Mouse (Mus musculus) ES-E14 (cell line): ENCODE data around the gene Gm36176. TPM values are rescaled to one million over a fixed set of nuclear protein-coding genes. Genes with fewer than 3 reads are reported as not detected.
"Not testable (repeated sequence)": the region's sequence is repeated elsewhere in the genome, so short reads cannot be mapped to it uniquely, and the experiment has no call there.

ENCODE experiments used
- DNase-seq: peaks from one replicate; pipeline ENCODE4 v3.0.0-alpha.2; 2013; ENCODE audit warnings: low read depth, low spot score
- H3K27ac ChIP-seq: 2 replicates; pipeline ENCODE4 v1.5.1; 2012; ENCODE audit warnings: low read depth, mild to moderate bottlenecking, low read length, moderate library complexity, mixed read lengths; ENCODE audit not compliant: poor library complexity, insufficient read depth, severe bottlenecking
- H3K36me3 ChIP-seq: 2 replicates; pipeline ENCODE4 v1.6.1; 2012; ENCODE audit warnings: mild to moderate bottlenecking, low read length, moderate library complexity, mixed read lengths; ENCODE audit not compliant: control insufficient read depth, poor library complexity, insufficient read depth, severe bottlenecking
- H3K4me1 ChIP-seq, 2 experiments: fragments of 150-350 bp in 1 of 2; sonication (generic) in 1 of 2; 2 replicates each; pipeline ENCODE4 v1.6.1; 2012; ENCODE audit warnings: low read length in 2 of 2, mild to moderate bottlenecking in 1 of 2, mixed read lengths in 1 of 2; ENCODE audit not compliant: control insufficient read depth in 2 of 2, insufficient read depth in 2 of 2, poor library complexity in 1 of 2
- H3K4me3 ChIP-seq, 2 experiments: fragments of 150-350 bp in 1 of 2; sonication (generic) in 1 of 2; 2 replicates each; pipeline ENCODE4 v1.5.1; 2012; ENCODE audit warnings: low read length in 2 of 2, low read depth in 1 of 2, mild to moderate bottlenecking in 1 of 2, mixed read lengths in 1 of 2; ENCODE audit not compliant: insufficient read depth in 1 of 2, poor library complexity in 1 of 2, severe bottlenecking in 1 of 2
- H3K9ac ChIP-seq: 2 replicates; pipeline ENCODE4 v1.6.1; 2012; ENCODE audit warnings: low read depth, mild to moderate bottlenecking, low read length, mixed read lengths; ENCODE audit not compliant: poor library complexity, insufficient read depth, severe bottlenecking
- H3K9me3 ChIP-seq: fragments of 150-350 bp; sonication (generic); 2 replicates; pipeline ENCODE4 v1.6.1; 2012; ENCODE audit warnings: low read depth, mild to moderate bottlenecking, low read length; ENCODE audit not compliant: control insufficient read depth, insufficient read depth
- CHD2 ChIP-seq: IDR thresholded peaks from 2 replicates; pipeline ENCODE4 v1.6.1; 2014; ENCODE audit warnings: mild to moderate bottlenecking, low read depth, low read length, inconsistent platforms
- HCFC1 ChIP-seq: IDR thresholded peaks from 2 replicates; pipeline ENCODE4 v1.6.1; 2012; ENCODE audit warnings: low read length, inconsistent platforms, borderline replicate concordance; ENCODE audit not compliant: insufficient read depth
- MAFK ChIP-seq: IDR thresholded peaks from 2 replicates; pipeline ENCODE4 v1.6.1; 2014; ENCODE audit warnings: mild to moderate bottlenecking, low read depth, low read length, inconsistent platforms; ENCODE audit not compliant: insufficient read depth
- ZC3H11A ChIP-seq: IDR thresholded peaks from 2 replicates; pipeline ENCODE4 v1.6.1; 2012; ENCODE audit warnings: low read depth, mild to moderate bottlenecking, inconsistent platforms, low read length, borderline replicate concordance
- ZNF384 ChIP-seq: IDR thresholded peaks from 2 replicates; pipeline ENCODE4 v1.6.1; 2012; ENCODE audit warnings: low read depth, low read length, inconsistent platforms
- in situ Hi-C, 2 experiments: fragments of 600-800 bp; cut with MboI; formaldehyde crosslinking; loops; one replicate each; pipeline ENCODE4 v1.15.1; 2025; ENCODE audit warnings: low sequenced_read_pairs in 2 of 2, inconsistent platforms in 1 of 2; ENCODE audit not compliant: unreplicated experiment in 2 of 2
- total RNA-seq: library from RNA; depleted of rRNA; stranded (reverse); fragments of 300-350 nt; gene quantifications from 2 replicates; pipeline ENCODE4 v1.2.3, GENCODE M21; 2012; rRNA removed

Gene Gm36176
- not detected in 2 replicates for total RNA-seq

DNA sequence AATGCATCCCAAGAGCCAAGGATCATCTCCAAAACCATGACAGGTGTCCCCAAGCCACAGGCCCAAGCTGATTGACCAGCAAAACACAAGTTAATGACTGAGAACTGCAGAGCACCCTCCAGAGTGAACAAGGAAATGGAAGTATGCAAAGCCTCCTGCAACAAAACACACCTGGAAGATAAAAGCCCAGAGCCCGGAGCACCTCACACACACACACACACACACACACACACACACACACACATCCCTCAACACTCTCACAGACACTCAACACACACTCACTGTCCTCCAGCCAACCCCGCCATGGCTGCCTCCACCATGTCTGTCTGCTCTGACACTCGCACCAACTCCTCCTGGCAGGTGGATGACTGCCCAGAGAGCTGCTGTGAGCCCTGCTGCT, at the start of gene Gm36176:
TSS of gene Gm36176 (plus strand) at position 301 of the 400 bp plus-strand sequence.
- Histone ChIP-seq H3K27ac (no peak within 1 kb of the TSS), H3K9me3 (no peaks in the 10 kb centered on the region), H3K36me3 (no peaks in the 10 kb centered on the region), H3K4me1 (peaks cover 0 to 5% of the 10 kb centered on the region in 2 experiments; a peak in 1 of 4 replicates), H3K9ac (no peak within 1 kb of the TSS), H3K4me3 (no peak within 1 kb of the TSS)
- in situ Hi-C loops: no loop called here
- DNase-seq: no peak
- TF ChIP-seq HCFC1: no peak

DNA sequence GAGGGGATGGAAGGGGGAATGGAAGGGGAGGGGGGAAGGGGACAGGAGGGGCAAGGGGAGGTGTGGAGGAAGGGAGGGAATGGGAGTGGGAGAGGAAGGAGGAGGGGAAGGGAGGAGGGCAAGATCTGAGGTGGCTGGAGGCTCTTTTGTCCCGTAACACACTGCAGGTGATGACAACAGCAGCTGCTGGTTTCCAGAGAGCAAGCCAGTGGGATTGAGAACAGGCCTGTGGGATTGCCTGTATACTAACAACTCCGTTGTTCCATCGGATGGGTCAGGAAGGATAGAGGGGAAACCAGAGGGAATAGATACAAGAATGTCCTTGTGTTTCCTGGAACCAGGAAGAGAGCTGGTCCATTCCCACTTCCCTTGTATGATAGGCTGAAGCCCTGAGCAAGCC, 48.9 kb upstream of the Gm36176 start:
- no peak overlapping the region for H3K4me3 ChIP-seq
- no peaks in the 10 kb centered on the region for H3K36me3 ChIP-seq
- in situ Hi-C loops: no loop called here
- H3K9me3 ChIP-seq: no peaks in the 10 kb centered on the region
- H3K27ac ChIP-seq: no peak overlapping the region
- no peaks in the 10 kb centered on the region for H3K4me1 ChIP-seq
- no peak for TF ChIP-seq CHD2
- no peak for TF ChIP-seq ZNF384
- TF ChIP-seq ZC3H11A: no peak
- TF ChIP-seq MAFK: no peak
- no peak for TF ChIP-seq HCFC1
- DNase-seq: no peak
- H3K9ac ChIP-seq: no peak overlapping the region

DNA sequence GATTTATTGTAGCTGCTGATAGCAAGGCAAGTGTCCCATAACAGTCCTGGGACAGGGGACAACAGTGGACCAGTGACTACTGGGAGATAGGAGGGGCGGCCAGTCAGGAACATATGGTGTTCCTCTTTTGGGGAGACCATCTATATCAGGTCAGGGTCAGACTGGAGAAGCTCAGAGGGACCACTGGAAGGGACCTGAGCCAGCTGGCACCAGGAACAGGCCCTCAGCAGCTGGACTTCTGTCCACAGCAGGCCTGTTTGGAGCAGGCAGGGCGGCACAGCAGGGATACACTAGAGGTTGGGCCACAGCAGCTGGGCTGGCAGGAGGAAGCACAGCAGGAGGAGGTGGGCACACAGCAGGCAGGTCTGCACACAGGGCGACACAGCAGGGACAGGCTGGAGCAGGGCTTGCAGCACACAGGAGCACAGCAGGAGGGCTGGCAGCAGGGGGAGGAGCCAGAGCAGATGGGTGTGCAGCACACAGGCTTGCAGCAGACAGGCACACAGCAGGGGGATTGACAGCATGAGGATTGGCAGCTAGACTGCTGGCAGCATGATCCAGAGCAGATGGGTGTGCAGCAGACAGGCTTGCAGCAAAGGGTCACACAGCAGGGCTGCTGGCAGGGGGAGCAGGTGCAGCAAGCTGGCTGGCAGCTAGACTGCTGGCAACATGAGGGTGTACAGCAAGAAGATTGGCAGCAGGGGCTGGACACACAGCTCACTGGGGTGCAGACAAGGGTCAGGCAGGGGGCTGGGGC, 48.3 kb upstream of the Gm36176 start:
- H3K9ac ChIP-seq, DNase-seq, H3K4me1 ChIP-seq, H3K36me3 ChIP-seq, H3K27ac ChIP-seq, H3K9me3 ChIP-seq, H3K4me3 ChIP-seq, in situ Hi-C loops: not testable (repeated sequence)

GRCm38 (mm10) chr10:77798921-77799508, 47.6 kb upstream of the Gm36176 start, which contains the start of gene Gm19668:
Gene Gm19668, minus strand, starts transcription at chr10:77799133.
- no peak for TF ChIP-seq MAFK
- TF ChIP-seq ZNF384: no peak
- no peak for TF ChIP-seq CHD2
- TF ChIP-seq HCFC1: no peak
- no peak for TF ChIP-seq ZC3H11A
- in situ Hi-C loops: no loop called here

DNA sequence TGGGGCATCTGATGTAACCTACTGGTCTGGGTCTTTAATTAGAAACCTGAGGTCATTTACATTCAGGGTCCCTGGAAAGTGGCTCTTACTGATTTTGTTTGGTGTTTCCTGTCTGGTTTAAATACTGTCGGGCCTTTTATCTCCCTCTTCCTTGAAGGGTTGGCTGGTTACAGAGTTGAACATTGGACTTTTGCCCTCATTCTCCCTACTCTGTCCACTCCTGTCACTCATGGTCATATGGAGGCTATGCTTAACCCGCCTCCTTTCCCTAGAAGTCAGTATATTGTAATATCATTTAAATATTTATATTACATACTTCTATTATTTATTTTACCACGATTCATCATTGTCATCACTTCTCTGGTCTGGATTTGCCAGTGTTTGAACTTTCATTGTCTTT, 42.5 kb upstream of the Gm36176 start:
- Histone ChIP-seq H3K9ac (no peak overlapping the region), H3K27ac (no peak overlapping the region), H3K4me3 (no peak overlapping the region), H3K4me1 (no peaks in the 10 kb centered on the region), H3K9me3 (no peaks in the 10 kb centered on the region), H3K36me3 (no peaks in the 10 kb centered on the region)
- DNase-seq: no peak
- in situ Hi-C loops: no loop called here
- no peak for TF ChIP-seq CHD2
- TF ChIP-seq ZC3H11A: no peak

More at GRCm38 (mm10) chr10:77798921-77799508, 47.6 kb upstream of the Gm36176 start, which contains the start of gene Gm19668:
- Histone ChIP-seq H3K4me1 (no peaks in the 10 kb centered on the region), H3K27ac (no peak within 1 kb of the TSS), H3K4me3 (no peak within 1 kb of the TSS), H3K36me3 (no peaks in the 10 kb centered on the region), H3K9me3 (no peaks in the 10 kb centered on the region), H3K9ac (no peak within 1 kb of the TSS)
- DNase-seq: no peak
